Mouse (Mus musculus) testis, postnatal 14 days (tissue): ENCODE measurements around the gene Snu13.
A peak's percentile ranks its signal among the peaks of the same experiment; 100 is the strongest.

Experiments
- DNase-seq: peaks from one replicate; pipeline ENCODE4 v3.0.0; 2021; ENCODE audit warnings: low spot score

Gene Snu13

DNA sequence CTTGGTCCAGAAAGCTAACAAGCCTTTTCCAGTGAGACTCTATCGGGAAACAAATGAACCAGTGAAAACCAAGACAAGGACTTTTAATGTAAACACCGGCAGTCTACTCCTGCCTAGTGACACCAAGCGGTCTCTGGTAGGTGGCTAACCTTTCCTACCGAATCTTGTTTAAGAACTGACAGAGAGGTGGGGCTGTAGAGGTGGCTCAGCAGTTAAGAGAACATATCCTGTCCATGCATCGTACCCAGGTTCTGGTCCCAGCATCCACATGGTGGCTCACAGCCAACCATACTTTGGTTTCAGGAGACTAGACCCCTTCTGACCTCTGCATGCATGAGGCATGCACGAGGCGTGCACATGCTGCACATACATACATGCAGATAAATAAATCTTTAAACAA lies 20.1 kb downstream of the Snu13 start:
- no peak for DNase-seq

DNA sequence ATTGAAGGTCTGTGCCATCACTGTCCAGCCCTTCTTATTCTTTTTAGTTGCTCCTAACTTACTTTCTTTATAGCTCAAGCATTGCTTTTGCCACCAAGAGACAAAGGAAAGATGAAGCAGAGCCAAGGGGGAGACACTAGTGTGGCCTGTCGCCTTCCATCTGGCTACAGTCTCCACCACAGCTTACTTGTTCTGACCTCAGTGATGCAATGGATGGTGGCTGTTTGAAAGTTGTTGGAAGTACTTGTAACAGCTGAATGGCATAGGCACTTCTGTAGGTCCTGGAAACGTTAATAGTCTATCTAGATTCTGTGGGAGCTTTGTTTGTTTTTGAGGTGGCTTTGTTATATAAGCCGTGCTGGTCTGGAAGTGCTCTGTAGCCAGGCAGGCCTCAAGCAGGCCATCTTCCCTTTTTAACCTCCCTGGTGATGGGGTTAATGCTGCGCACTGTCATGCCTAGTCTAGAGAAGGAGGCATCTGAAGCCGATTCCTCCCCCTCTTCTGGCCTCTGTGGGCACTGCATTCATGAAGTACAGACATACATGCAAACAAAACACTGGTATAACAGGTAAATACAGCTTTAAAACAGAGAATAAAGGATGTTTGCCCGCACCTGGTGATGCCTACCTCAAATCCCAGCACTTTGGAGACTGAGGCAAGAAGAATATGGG lies 23.3 kb downstream of the Snu13 start:
- DNase-seq, result no peak

DNA sequence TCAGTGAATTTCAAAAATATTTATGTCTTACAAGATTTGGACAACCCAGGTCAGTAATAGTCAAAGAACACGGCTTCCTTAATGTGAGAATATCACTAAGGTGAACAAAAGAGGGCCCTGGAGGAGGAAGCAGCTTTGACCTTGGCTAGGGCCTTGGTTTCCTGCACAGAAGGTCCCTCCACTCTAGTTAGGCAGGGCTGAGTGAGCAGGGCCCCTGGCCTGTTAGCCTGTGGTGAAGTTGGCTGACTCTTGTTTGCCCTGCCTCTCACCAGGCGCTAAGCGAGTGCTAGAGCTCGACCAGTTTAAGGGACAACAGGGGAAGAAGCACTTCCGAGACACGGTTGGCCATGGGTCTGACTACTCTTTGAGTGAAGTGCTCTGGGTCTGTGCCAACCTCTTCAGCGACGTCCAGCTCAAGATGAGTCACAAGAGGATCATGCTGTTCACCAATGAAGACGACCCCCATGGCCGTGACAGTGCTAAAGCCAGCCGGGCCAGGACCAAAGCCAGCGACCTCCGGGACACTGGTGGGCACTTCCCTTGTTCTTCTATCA lies 24.8 kb downstream of the Snu13 start:
- no peak for DNase-seq

DNA sequence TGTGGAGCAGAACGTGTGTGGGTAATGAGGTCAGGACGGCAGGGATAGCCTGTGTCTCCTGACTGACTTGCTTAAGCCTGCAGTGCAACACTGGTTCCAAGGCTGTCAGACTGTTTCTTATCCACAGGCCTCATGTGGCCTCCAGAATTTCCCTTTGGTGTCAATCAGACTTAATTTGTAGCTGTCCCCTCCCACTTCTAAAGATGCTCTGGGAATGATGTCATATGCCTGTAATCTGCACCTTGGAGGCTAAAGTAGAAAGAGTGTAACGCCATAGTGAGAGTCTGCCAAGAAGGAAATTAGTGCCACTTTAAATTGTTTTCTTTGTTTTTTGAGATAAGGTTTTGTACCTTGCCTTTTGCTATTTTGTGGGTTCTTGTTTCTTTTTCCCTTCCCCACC lies 28.1 kb downstream of the Snu13 start:
- no peak for DNase-seq

DNA sequence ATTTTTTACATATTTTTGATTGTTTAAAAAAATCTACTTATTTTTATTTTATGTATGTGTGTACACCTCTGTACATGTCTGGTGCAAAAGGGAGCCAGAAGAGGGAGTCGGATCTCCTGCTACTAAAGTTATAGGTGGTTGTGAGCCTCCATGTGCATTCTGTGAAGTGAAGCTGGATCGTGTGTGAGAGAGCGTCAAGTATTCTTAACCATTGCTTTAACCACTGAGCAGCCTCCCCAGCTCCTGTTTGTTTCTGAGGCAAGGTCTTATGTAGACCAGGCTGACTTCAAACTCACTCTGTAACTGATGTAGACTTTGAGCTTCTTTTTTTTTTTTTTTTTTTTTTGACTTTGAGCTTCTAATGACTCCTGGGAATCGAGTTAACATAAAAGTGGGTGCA lies 29.9 kb downstream of the Snu13 start:
- DNase-seq, result no peak

DNA sequence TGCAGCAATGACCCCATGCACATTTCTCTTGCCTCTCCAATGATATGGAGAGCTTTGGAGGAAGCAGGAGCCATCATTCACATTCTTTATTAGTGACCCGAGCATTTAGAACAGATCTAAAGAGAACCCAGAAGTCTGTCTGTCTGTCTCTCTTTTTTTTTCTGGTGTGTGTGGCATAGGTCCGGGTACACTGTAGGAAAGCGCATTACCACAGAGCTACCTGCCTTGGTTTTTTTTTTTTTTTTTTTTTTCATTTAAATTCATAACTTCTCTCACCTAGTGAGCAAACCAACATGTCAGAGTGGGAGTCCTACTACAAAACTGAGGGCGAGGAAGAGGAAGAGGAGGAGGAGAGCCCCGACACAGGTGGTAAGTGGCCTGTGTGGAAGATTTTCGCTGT lies 30.6 kb downstream of the Snu13 start:
- DNase-seq, result no peak

DNA sequence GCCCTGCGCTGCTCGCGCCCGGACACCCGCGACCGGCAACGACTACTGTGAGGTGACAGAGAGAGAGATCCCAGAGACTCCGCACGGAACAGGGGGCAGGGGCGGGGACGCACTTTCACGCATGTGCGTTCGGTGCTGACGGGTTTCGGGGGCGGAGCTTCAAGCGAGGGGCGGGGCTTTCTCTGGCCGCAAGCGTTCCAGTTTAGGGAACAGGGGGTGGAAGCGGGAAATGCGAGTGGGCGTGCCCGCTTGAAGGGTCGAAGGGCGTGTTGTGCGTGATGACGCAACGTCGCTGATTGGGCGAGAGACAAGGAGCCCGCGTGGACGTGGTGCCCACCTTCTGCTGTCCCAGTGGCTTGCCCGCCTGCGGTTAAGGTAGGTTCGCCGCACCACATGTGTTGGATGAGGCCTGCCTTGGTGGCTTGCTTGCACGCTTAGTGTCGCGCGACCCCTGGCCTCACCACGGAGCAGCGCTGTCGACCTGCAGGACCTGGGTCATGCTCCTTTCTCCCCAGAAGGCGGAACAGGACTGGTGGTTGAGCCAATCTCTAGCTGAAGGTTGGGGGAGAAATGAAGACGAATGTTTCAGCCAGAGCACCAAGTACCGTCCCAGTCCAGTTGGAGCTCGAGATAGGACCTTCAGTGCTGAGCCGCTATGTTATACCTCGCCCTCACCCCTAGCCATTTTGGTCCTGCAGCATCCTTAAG lies 31.1 kb downstream of the Snu13 start:
- DNase-seq, result peak; percentile 99

DNA sequence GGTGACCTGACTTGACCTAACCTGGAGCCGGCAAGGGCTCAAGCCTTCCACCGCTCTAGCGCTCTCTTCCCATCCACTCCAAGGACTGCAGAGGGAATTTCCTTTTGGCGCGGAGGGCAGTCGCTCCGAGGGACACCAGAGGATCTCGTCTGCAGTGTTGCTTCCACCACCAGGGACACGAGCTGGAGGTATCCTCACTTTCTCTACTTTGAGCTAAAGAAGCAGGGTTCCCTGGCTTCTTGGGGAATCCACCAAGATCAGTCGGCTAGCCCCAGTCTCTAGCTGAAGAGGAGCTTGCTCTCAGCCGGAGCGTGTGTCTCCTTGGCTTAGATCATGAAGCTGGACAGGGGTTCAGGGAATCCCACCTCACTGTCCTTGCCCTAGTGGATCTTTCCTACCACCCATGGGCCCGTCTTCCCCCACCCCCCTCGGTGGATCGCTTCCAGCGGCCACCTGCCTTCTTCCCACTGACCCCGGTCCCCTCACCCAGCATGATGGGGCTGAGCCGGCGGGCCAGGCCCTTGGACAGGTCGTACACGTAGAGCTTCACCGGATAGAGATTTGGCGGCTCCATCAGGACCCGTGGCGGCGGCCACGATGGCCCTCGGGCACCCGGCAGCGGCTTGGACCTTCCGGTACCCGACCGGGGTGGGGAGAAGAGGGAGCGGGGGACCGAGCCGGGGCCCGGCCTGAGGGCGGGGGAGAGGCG lies 31.9 kb downstream of the Snu13 start:
- DNase-seq, result peak; percentile 21

DNA sequence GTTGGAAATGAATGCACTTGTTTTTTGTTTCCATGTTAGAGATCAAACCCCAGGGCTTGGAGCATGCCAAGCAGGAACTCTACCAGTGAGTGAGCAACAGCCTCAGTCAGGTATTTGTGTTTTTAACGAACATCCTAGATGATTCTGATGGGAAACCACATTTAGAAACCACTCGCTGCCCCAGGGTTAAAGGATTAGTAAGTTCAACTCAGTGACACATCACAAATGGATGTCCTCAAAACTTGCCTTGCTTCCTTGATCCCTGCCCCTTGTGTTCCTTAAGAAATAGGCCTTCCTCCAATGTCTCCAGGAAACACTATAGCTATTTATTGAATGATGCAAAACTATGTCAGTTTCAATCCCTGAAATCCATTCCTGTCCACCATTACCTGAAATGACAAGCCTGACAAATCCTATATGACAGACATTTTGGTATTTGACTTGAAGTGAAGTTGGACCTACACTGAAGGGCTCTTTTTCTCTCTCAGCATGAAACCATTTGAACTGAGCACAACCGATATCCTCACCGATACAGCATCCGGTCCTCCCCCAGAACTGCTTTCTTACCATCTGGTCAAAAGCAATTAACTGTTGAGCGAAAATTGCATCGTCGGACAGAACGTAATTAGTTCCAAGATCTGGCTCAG lies 32.5 kb downstream of the Snu13 start:
- DNase-seq, result no peak

DNA sequence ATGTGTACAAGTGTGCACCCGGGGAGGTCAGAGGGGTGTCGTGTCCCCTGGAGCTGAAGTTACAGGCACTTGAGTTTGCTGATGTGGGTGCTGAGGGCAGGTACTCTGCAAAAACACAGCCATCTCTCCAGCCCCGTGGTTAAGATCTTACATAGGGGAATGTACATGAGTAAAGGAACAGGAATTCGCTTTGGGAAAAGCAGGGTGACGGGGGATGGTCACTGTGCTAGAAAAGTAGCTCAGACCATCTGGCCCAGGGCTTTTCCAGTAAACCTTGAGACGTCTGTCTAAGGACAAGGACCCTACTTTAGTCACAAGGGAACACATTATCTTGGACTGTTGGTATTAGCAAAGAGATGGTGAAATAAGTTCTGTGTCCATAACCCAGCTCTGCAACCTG lies 35.5 kb downstream of the Snu13 start:
- no peak for DNase-seq

DNA sequence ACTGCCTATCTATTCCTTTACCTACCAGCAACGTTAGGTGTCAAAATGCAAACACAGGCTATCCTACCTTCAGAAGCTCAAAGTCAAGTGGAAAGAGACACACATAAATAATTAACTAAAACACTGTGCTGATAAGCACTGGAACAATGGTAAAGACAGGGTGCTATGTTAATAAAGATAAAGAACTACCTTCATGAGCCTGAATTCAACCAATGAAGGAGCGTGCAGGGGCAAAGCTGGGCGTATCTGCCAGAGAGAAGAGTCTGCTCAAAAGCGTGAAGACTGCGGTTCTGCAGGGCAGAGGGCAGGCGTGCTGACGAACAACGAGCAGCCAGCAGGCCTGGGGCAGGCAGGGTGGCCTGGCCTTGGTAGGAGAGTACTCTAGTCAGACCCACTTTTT lies 43.1 kb downstream of the Snu13 start:
- DNase-seq, result no peak

DNA sequence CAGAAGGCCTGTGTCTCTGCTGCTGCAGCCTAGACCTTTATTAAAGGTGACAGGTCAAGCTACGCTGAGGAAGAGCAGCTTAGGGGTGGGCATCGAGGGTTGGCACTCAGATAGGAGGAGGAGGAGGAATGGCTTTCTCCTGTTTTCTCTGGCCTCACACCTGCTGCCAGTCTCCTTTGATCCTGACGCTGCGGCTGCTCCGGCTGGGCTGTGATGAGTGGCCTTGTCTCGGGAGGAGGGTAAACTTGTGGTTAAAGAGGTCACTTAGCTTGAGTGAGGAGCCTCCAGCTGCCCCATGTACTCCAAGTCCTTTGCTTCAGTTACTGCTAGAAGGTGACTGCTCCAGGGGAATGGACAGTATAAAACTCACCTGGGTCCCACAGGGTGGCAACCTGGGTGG lies 53.4 kb downstream of the Snu13 start:
- no peak for DNase-seq

DNA sequence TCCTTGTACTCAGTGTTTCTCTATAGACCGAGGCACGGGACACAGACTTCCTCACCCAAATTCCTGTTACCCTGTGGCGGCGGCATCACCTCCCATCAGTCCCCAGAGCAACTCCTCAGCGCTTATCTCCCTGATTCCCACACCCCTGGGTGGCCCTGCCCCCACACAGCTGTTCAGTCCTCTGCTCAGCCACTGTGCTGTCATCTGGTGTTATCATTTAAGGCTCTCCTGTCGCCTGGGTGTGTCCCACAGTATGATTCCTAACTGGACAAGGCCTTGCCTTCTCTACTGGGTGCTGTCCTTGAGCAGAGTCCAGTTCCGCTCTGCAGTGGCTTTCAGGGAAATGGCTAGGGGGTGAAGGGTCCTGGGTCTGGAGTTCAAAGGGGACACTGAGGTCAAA lies 56.8 kb downstream of the Snu13 start:
- DNase-seq, result no peak
